Mouse (Mus musculus) induced T-regulatory cell, adult 2 months (primary cell): Measurements from ENCODE around the gene Kctd6.
"Not testable (repeated sequence)": the region's sequence is repeated elsewhere in the genome, so short reads cannot be mapped to it uniquely, and the experiment has no call there.

ENCODE experiments used
- DNase-seq: peaks from one replicate; pipeline ENCODE4 v3.0.0-alpha.2; 2012; ENCODE audit warnings: low read depth

The Kctd6 gene

DNA sequence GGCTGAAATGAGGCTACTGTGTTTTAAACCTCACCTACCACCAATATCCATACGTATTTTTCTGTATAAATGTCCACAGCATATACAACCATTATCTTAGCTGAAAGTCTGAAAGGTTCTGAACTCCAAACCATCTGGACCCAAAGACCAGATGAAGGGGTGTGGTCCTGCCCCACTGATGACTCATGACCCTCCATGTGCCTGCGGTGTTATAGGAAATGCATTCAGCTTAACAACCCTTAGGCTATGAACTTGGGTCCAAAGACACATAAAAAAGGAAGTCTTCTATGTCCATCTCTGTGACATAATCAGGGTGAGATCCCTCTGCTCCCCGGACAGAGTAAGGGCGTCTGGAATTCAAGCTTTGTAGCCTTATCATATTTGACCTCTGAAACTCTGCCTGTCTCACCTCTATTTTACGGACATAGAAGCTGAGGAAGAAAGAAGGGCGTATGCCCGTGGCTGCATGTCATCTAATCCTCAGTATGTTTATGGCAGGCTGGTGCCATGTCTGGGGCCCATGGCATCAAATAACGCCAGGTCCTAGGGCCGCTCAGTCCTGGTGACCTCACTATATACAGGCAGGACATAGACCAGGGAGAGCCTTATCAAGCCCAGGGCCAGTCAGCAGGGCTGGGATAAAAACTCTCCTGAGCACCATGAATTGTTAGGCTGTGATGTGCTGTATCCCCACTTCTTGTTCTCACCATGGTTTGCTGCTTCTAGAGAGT is 36.4 kb downstream of the Kctd6 start:
- no peak for DNase-seq

DNA sequence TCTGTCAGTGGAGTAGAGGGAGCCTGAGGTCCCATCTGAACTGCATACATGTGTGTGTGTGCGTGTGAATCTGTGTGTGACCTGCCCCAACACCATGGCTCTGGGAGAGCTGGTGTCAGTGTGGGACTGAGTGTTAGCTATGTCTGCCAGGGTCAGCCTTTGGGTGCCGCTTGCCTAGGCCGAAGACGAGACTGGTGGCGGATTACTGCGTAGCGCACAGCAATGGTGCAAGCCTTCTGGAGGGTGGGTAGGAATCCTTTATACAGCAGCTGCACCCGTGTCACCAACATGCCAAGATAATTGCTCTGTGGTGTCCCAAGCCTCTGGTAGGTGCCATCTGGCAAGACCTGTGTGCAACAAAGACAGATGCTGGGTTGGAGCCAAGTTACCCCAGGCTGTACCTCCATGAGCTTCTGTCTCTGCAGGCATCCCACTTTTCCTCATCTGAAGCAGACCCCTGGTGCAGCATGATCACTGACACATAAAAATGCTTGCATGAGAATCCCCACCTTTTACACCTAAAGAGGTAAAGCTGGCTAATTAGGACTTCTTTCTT is 37.5 kb downstream of the Kctd6 start:
- DNase-seq: no peak

- peak; percentile 49 for DNase-seq
Observed at GRCm38 (mm10) chr14:8255076-8255729, 41.3 kb downstream of the Kctd6 start.

- no peak for DNase-seq
Observed at GRCm38 (mm10) chr14:8256072-8256471, 42.1 kb downstream of the Kctd6 start.

- DNase-seq: no peak
Observed at GRCm38 (mm10) chr14:8256881-8257280, 42.9 kb downstream of the Kctd6 start.

DNA sequence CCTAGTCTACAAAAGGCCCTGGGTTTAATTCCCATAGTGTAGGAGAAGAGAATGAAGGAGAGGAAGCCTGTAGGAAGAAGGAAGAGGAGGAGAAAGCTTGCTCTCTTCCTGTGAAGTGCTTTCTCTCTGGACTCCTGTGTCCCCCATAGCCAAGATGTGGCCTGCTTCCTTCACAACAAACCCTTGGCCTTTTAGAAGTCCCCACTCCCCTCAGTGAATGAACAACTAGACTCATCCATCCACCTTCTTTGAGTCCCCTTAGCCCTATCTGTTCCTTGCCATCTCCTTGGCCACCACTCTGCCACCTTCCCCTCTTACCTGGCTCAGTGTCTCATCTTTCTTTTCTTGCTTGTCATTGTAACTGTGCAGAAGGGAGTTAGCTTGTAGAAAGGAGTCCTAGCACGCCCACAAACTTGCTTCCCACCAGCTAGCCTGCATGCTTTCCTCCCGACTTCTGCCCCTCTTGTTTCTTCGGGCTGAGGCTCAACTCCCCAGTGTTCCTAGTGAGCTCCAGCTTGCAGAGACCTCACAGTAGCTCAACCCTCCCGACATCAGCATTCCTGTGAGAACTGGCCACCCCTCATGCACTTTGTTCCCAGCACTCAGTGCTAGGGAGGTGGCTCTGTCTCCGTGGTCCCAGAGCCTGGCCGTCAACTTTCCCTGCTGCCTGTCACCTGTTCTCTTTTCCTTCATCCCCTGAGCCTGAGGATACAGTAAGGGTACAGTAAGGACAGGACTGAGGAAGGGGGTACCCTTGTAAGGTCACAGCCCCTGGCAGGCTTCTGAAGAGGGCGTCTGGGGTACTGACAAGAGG is 43.8 kb downstream of the Kctd6 start:
- DNase-seq: no peak

- no peak for DNase-seq
Observed at GRCm38 (mm10) chr14:8258335-8258627, 44.3 kb downstream of the Kctd6 start.

DNA sequence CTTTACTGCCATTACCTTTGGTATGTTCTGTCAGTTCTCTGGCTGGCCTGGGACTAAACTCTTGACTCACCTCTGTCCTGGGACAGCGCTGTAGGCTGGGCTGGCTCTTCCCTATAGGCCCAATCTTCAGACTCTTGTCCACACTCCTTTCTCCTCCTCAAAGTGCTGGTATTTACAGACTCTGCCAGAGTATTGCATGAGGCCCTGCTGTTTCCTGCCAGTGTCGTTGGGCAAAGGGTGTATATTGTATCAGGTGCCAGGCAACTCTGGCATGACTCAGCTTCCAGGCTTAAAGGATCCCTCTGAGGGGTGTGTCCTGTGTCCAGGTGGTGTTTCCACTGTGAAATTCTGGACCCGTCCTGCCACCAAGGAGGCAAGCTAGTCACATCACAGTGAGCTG is 44.8 kb downstream of the Kctd6 start:
- DNase-seq: no peak

GRCm38 (mm10) chr14:8259166-8259565 is 45.2 kb downstream of the Kctd6 start, which contains the start of gene Acox2:
Gene Acox2, minus strand, starts transcription at chr14:8259353.
- no peak for DNase-seq

DNA sequence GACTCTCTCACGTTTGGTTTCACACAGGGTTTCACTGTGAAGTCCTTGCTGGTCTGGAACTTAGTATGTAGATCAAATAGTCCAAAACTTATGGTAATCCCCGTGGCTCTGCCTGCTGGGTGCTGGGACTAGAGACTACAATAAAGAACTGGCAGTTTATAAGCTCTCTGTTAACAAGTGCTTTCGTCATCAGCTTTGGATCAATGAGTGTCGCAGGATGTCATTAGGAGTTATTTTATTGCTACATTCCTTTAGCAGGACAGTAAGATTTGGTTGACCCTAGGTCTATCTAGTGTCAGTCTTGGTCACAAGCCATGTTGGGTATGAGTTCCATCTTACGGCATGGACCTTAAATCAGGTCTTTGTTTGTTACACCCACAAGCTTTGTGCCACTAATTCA is 46.3 kb downstream of the Kctd6 start:
- DNase-seq: no peak

GRCm38 (mm10) chr14:8262242-8262641 is 48.3 kb downstream of the Kctd6 start:
- no peak for DNase-seq

- no peak for DNase-seq
Observed at GRCm38 (mm10) chr14:8264378-8264777, 50.4 kb downstream of the Kctd6 start.

GRCm38 (mm10) chr14:8271281-8271680 is 57.3 kb downstream of the Kctd6 start:
- DNase-seq: not testable (repeated sequence)
